Mouse (Mus musculus) limb, embryonic 14.5 days (tissue): Measurements from ENCODE around the gene Sbk2. TPM values are rescaled to one million over a fixed set of nuclear protein-coding genes. Genes with fewer than 3 reads are reported as not detected.

Source experiments
- ATAC-seq: fragments of 200-750 bp; cut with Nextera tagmentation; 2 replicates; pipeline ENCODE4 v1.8.0; 2017; ENCODE audit warnings: low read depth, moderate number of reproducible peaks, moderate TSS enrichment; ENCODE audit not compliant: low FRiP score
- DNase-seq: peaks from one replicate; pipeline ENCODE4 v3.0.0-alpha.2; 2015; ENCODE audit warnings: low spot score
- H3K27ac ChIP-seq: fragments of 300-500 bp; sonication (generic); replicated peaks from 2 replicates; pipeline ENCODE4 v1.5.1; 2014; ENCODE audit warnings: low read depth, mild to moderate bottlenecking, low read length, moderate library complexity, mixed read lengths
- H3K27me3 ChIP-seq: fragments of 300-500 bp; sonication (generic); 2 replicates; pipeline ENCODE4 v1.6.1; 2014; ENCODE audit warnings: low read length, mixed read lengths; ENCODE audit not compliant: control insufficient read depth, insufficient read depth
- H3K36me3 ChIP-seq: fragments of 300-500 bp; sonication (generic); 2 replicates; pipeline ENCODE4 v1.6.1; 2014; ENCODE audit warnings: mild to moderate bottlenecking, low read length, moderate library complexity, mixed read lengths; ENCODE audit not compliant: control insufficient read depth, insufficient read depth
- H3K4me1 ChIP-seq: fragments of 300-500 bp; sonication (generic); 2 replicates; pipeline ENCODE4 v1.6.1; 2014; ENCODE audit warnings: antibody characterized with exemption, low read length, mixed read lengths; ENCODE audit not compliant: control insufficient read depth, insufficient read depth
- H3K4me2 ChIP-seq: fragments of 300-500 bp; sonication (generic); replicated peaks from 2 replicates; pipeline ENCODE4 v1.6.1; 2014; ENCODE audit warnings: low read depth, mild to moderate bottlenecking, low read length, moderate library complexity; ENCODE audit not compliant: severe bottlenecking
- H3K4me3 ChIP-seq: fragments of 300-500 bp; sonication (generic); replicated peaks from 2 replicates; pipeline ENCODE4 v1.5.1; 2014; ENCODE audit warnings: low read length
- H3K9ac ChIP-seq: fragments of 300-500 bp; sonication (generic); 2 replicates; pipeline ENCODE4 v1.6.1; 2014; ENCODE audit warnings: mild to moderate bottlenecking, low read depth, low read length, moderate library complexity; ENCODE audit not compliant: severe bottlenecking
- H3K9me3 ChIP-seq: fragments of 300-500 bp; sonication (generic); 2 replicates; pipeline ENCODE4 v1.6.1; 2016; ENCODE audit warnings: low read length; ENCODE audit not compliant: control insufficient read depth
- POLR2A ChIP-seq: fragments of 200-500 bp; IDR thresholded peaks from 2 replicates; pipeline ENCODE4 v1.8.0; 2012; ENCODE audit warnings: inconsistent platforms, mild to moderate bottlenecking, moderate library complexity, borderline replicate concordance; ENCODE audit not compliant: insufficient read depth, insufficient read length; ENCODE audit errors: extremely low read depth
- WGBS: fragments of 180-500 bp; shearing (Covaris S2); extraction: QIAGEN DNeasy Blood & Tissue Kit; methylation state at CpG from one replicate; pipeline ENCODE4 v1.1.7; 2014; 5-methylcytosine and 5-hydroxymethylcytosine counted together
- polyA plus RNA-seq, 2 experiments: library from polyadenylated mRNA; depleted of rRNA in 1 of 2; stranded (reverse) in 1 of 2; unstranded in 1 of 2; fragments of >200 nt; fragmentation: Nextera tagmentation in 1 of 2; extraction: Ambion mirVana in 1 of 2; gene quantifications; 2 replicates each; pipeline versions ENCODE4 v1.2.1 to v1.2.3; 2012 to 2014

Sbk2 gene
- polyA plus RNA-seq, 2 experiments = 0.37 to 0.45 TPM

DNA sequence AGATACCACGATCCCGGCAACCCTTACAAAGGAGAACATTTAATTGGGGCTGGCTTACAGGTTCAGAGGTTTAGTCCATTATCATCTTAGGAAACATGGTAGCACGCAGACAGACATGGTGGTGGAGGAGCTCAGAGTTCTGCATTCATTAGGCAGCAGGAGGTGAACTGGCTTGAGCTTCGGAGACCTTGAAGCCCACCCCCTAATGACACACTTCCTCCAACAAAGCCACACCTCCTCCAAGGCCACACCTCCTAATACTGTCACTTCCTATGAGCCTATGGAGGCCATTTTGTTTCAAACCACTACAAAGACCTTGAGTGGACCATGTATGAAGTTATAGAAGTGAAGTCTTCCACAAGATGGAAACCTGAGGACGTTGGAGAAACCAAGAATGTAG, 52.0 kb downstream of the Sbk2 start:
- no peak overlapping the region for H3K27ac ChIP-seq
- H3K4me3 ChIP-seq = no peak overlapping the region
- H3K4me2 ChIP-seq = no peak overlapping the region
- no peaks in the 10 kb centered on the region for H3K36me3 ChIP-seq
- H3K27me3 ChIP-seq = no peaks in the 10 kb centered on the region
- WGBS = 69% methylated on average over 5 of the region's 5 CpGs
- no peaks in the 10 kb centered on the region for H3K9me3 ChIP-seq
- H3K9ac ChIP-seq = no peak overlapping the region
- ATAC-seq (no peak), DNase-seq (no peak)
- no peak for TF ChIP-seq POLR2A
- peaks cover 9% of the 10 kb centered on the region for H3K4me1 ChIP-seq

DNA sequence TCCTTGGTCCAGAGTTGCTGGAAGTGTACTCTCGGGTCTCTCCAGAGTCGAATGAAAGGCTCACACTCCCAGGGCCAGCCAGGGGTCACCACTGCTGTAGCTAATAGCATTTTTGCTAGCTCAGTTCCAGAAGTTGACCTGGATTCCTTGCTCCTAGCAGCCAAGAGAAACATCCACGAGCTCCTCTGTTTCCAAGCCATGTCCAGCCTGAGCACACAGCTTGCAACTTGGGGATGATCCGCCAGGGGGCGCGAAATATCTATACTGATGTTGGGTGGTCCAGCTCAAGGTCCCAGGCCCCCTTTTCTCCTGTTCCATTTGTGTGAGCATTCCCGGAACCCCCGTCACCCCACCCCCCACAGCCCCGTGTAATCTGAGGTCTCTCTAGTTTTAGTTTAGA, 52.6 kb downstream of the Sbk2 start:
- Histone ChIP-seq H3K27me3 (no peaks in the 10 kb centered on the region), H3K9me3 (no peaks in the 10 kb centered on the region), H3K27ac (0 out of 2 replicates have a peak overlapping the region, but pooled peaks have one; percentile 19), H3K36me3 (no peaks in the 10 kb centered on the region), H3K9ac (no peak overlapping the region), H3K4me1 (peaks cover 6% of the 10 kb centered on the region), H3K4me3 (no peak overlapping the region), H3K4me2 (no peak overlapping the region)
- DNase-seq (peak; percentile 78), ATAC-seq (peak; percentile 10; the same call in 1 of the 2 replicates)
- 33% methylated on average over 9 of the region's 9 CpGs for WGBS
- TF ChIP-seq POLR2A = no peak

DNA sequence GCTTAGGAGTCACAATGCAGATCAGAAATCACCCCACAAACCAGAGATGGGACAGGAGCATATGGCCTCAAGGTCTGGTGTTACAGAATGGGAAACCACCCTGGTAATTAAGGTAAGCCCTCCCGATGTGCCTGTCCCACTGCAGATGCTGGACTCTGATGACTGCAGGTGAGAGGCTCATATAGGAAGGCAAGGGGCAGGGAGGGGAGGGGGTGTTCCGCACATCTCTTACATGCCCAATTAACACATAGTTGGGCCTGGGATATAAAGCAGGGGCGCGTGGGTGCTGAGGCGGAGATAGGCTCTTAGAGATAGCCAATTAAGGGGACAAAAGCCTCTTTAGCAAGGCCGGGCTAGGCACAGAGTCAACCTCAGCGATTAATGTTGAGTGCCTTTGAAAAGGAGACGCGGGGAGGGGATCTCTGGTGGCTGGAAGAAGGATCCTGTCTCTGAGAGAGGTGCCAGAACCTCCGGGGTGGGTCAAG, 57.7 kb downstream of the Sbk2 start, which contains the start of gene Gm36210:
Gene Gm36210, minus strand, starts transcription at position 51 of the 485 bp plus-strand sequence.
- DNase-seq = no peak
- H3K9ac ChIP-seq = no peak within 1 kb of the TSS

GRCm38 (mm10) chr7:4902404-4902803, 61.8 kb downstream of the Sbk2 start:
- Histone ChIP-seq H3K4me2 (no peak overlapping the region), H3K27me3 (peaks cover 6% of the 10 kb centered on the region; the same call in 1 of the 2 replicates), H3K36me3 (no peaks in the 10 kb centered on the region), H3K27ac (no peak overlapping the region), H3K4me3 (no peak overlapping the region), H3K4me1 (no peaks in the 10 kb centered on the region), H3K9ac (no peak overlapping the region), H3K9me3 (no peaks in the 10 kb centered on the region)
- WGBS = 87% methylated on average over 9 of the region's 9 CpGs
- no peak for TF ChIP-seq POLR2A
- DNase-seq (no peak), ATAC-seq (no peak)

More for the DNA sequence above, 57.7 kb downstream of the Sbk2 start, which contains the start of gene Gm36210:
- no peak for ATAC-seq
- H3K36me3 ChIP-seq = no peaks in the 10 kb centered on the region
- H3K4me3 ChIP-seq = no peak within 1 kb of the TSS
- H3K9me3 ChIP-seq = no peaks in the 10 kb centered on the region
- TF ChIP-seq POLR2A = no peak
- H3K4me2 ChIP-seq = no peak within 1 kb of the TSS
- no peaks in the 10 kb centered on the region for H3K27me3 ChIP-seq
- WGBS = 67% methylated on average over 10 of the region's 10 CpGs
- no peaks in the 10 kb centered on the region for H3K4me1 ChIP-seq
- no peak within 1 kb of the TSS for H3K27ac ChIP-seq

DNA sequence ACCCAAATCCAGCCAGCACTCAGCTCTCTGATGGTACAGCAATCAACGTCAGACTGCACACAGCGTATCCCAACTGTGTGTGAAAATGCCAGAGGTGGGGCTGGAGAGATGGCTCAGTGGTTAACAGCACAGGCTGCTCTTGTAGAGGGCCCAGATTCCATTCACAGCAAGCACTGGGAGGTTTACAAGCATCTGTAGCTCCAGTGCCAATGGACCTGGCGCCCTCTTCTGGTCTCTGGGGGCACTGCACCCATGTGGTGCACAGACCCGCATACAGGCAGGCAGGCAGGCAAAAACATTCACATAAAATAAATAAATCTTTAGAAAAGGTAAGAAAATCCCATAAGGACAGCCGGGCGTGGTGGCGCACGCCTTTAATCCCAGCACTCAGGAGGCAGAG, 63.0 kb downstream of the Sbk2 start:
- no peak overlapping the region for H3K27ac ChIP-seq
- no peak for ATAC-seq
- no peak for TF ChIP-seq POLR2A
- H3K36me3 ChIP-seq = no peaks in the 10 kb centered on the region
- no peak for DNase-seq
- no peaks in the 10 kb centered on the region for H3K9me3 ChIP-seq
- H3K4me2 ChIP-seq = no peak overlapping the region
- WGBS = 48% methylated on average over 8 of the region's 8 CpGs
- no peak overlapping the region for H3K4me3 ChIP-seq
- peaks cover 6% of the 10 kb centered on the region; the same call in 1 of the 2 replicates for H3K27me3 ChIP-seq
- no peaks in the 10 kb centered on the region for H3K4me1 ChIP-seq
- no peak overlapping the region for H3K9ac ChIP-seq
